Mouse (Mus musculus) olfactory bulb, adult 2 months (tissue): ENCODE measurements around the gene Sh3d21. TPM values are rescaled to one million over a fixed set of nuclear protein-coding genes. Genes with fewer than 3 reads are reported as not detected.

Experiments
- H3K27ac ChIP-seq: fragments of 200-500 bp; 2 replicates; pipeline ENCODE4 v1.5.1; 2012; ENCODE audit warnings: low read depth, low read length; ENCODE audit not compliant: insufficient read depth
- H3K4me1 ChIP-seq: fragments of 200-500 bp; 2 replicates; pipeline ENCODE4 v1.6.1; 2012; ENCODE audit warnings: low read length; ENCODE audit not compliant: control insufficient read depth, insufficient read depth
- H3K4me3 ChIP-seq: fragments of 200-500 bp; 2 replicates; pipeline ENCODE4 v1.5.1; 2012; ENCODE audit warnings: mild to moderate bottlenecking, low read depth, low read length, moderate library complexity; ENCODE audit not compliant: insufficient read depth
- CTCF ChIP-seq: fragments of 200-500 bp; IDR thresholded peaks from 2 replicates; pipeline ENCODE4 v1.5.1; 2012; ENCODE audit warnings: low read depth, mild to moderate bottlenecking, low read length, moderate library complexity; ENCODE audit not compliant: insufficient read depth
- POLR2A ChIP-seq: fragments of 200-500 bp; IDR thresholded peaks from 2 replicates; pipeline ENCODE4 v1.6.1; 2012; ENCODE audit warnings: mild to moderate bottlenecking, low read depth, low read length, moderate library complexity; ENCODE audit not compliant: insufficient read depth
- WGBS: fragments of 180-500 bp; shearing (Covaris S2); methylation state at CpG from one replicate; pipeline ENCODE4 v1.1.7; 2018; 5-methylcytosine and 5-hydroxymethylcytosine counted together
- polyA plus RNA-seq: library from polyadenylated mRNA; stranded (reverse); fragments of >200 nt; gene quantifications from 2 replicates; pipeline ENCODE4 v1.2.4, GENCODE M21; 2012; ENCODE audit warnings: low replicate concordance; ENCODE audit not compliant: missing spikeins, insufficient read depth, insufficient read length

Sh3d21 gene
- polyA plus RNA-seq, 1 experiment, result not detected

DNA sequence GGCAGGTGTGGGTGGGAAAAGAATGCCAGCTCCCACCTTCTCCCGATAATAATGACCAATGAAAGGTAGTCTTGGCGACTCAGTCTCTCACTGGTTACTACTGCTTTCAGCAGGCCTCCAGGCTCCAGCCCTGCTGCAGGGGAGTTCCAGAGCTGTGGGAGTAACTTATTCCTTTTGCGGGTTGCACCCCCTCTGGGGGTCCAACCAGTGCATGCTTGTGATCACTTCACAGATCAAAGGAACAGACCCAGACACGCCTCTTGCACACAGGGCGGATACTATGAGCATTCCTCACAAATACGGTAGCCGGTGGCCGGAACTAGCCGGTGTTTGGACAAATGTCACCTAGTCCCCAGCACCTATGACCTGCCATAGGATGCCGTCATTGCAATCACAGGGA lies 13.5 kb downstream of the Sh3d21 start:
- H3K27ac ChIP-seq, result no peak overlapping the region
- H3K4me1 ChIP-seq, result peaks cover 31% of the 10 kb centered on the region
- WGBS, result 84% methylated on average over 10 of the region's 10 CpGs
- TF ChIP-seq CTCF (no peak), POLR2A (no peak)
- H3K4me3 ChIP-seq, result no peak overlapping the region

DNA sequence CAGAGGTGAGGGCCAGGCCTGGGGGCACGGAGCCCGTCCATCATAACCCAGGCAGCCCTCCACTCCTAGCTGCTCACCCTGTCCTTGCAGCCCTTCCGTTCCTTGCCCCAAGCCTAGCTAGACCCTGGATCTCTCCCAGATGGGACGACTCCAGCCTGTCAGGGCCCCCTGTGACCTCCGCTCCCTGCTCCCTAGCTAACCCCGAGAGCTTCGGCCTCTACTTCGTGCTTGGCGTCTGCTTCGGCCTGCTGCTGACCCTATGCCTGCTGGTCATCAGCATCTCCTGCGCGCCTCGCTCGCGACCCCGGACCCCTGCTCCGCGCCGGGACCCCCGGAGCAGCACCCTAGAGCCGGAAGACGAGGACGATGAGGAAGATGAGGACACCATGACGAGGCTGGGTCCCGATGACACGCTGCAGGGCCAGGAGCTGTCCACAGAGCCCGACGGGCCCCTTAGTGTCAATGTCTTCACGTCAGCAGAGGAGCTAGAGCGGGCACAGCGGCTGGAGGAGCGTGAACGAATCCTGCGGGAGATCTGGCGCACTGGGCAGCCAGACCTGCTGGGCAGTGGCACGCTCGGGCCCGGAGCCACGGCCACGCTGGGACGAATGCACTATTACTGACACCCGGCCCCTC lies 14.1 kb downstream of the Sh3d21 start:
- Histone ChIP-seq H3K4me1 (peaks cover 31% of the 10 kb centered on the region), H3K4me3 (peak overlapping the region; percentile 58), H3K27ac (no peak overlapping the region)
- 47% methylated on average over 42 of the region's 42 CpGs for WGBS
- TF ChIP-seq CTCF (no peak), POLR2A (no peak)

DNA sequence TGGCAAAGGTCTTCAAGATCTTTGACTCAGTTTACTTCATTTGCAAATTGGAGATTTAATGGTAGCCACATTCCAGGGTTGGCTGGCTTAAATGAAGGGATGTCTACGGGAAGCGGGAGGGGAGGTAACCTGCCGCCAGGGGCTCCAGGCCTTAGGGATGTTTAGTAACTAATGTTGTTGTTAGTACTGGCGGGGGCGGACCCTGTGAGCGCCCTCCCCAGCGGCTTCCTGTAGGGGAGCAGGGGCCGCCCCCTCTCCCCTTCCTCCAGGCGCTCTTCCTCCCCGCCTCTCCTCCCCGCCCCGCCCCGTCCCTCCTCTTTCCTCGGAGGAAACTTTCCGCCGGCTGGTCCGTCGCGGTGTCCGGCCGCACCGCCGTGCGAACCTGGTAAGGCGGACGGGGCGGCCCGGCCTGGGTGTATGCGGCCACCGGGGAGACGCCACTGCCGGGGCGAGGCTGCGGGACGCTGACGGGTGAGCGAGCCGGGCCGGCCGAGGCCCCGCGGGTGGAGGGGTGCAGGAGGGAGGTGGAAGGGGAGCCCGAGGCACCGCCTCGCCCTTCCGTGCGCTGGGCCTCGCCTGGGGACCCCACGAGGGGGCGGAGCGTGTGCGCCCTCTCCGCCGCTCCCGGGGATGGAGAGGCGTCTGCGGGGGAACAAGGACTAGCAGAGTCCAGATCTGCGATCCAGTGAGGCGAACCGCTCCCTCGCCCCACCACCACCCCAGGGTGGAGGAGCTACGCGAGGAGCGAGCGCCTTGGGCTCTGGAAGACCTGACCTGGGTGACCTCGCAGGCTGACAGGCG lies 14.9 kb downstream of the Sh3d21 start:
- peak overlapping the region; percentile 58 for H3K4me3 ChIP-seq
- 2% methylated on average over 67 of the region's 67 CpGs for WGBS
- H3K27ac ChIP-seq, result no peak overlapping the region
- TF ChIP-seq CTCF (no peak), POLR2A (no peak)
- peaks cover 31% of the 10 kb centered on the region for H3K4me1 ChIP-seq

DNA sequence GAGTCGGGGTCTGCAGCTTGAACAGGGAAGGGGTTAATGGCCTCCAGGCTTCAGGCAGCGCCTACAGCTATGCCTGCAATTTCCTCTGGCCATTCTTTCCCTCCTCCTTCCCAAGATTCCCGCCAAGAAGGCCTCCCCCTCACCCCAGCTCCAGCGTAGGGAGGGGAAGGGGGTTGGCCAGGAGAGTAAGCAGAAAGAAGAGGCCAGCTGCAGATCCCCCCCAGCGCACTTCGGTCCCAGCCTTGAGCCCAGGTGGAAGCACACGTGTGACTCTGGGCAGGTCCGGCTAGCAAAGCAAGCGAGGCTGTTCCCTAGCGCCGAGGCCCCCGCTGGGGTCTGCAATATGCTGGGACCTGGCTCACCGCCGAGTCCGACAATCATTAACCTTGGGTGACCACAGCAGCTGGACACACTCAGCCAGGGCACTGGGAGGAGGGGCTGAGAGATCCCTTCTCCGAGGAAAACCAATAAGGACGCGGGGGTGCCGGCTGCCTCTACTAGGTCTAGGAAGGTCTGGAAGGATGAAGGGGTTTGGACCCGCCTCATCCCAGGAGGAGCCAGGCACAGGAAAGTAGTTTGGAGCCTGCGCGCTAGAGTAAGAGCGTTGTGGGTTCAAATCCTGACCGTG lies 15.6 kb downstream of the Sh3d21 start, which contains the start of gene Eva1b:
Eva1b (plus strand) TSS at position 212 of the 628 bp plus-strand sequence.
- TF ChIP-seq CTCF (no peak), POLR2A (no peak)
- no peak within 1 kb of the TSS for H3K27ac ChIP-seq
- peak within 1 kb of the TSS; percentile 58 for H3K4me3 ChIP-seq
- 24% methylated on average over 24 of the region's 24 CpGs for WGBS
- peaks cover 31% of the 10 kb centered on the region for H3K4me1 ChIP-seq

DNA sequence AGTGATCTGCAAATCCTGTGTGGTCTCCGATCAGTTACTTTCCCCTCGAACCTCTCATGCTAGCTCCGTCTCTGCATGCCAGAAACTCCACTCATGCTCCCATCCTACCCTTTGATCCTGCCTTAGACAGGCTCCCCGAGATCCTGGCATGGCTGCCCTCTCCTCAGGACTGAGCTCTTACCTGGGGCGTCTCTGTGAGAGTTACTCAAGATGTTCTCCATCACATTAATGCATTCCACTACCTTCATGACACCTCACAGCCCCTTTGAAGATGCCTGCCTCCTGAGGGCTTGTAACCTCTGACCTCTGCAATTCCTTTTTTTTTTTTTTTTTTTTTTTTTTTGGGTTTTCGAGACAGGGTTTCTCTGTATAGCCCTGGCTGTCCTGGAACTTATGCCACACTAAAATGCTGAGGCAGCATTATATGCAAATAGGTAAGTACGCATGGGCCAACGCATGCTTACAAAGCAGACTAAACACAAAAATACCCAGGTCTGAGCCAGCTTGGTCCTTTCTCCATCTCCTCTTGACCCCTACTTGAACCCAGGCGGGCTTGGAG lies 16.2 kb downstream of the Sh3d21 start:
- H3K27ac ChIP-seq, result no peak overlapping the region
- no peak for TF ChIP-seq CTCF
- no peak for TF ChIP-seq POLR2A
- H3K4me3 ChIP-seq, result no peak overlapping the region
- peaks cover 31% of the 10 kb centered on the region for H3K4me1 ChIP-seq
- WGBS, result 82% methylated on average over 9 of the region's 9 CpGs

- no peak overlapping the region for H3K27ac ChIP-seq
- WGBS, result 68% methylated on average over 4 of the region's 4 CpGs
- H3K4me3 ChIP-seq, result no peak overlapping the region
Observed at GRCm38 (mm10) chr4:126145396-126145795, 17.9 kb downstream of the Sh3d21 start.

DNA sequence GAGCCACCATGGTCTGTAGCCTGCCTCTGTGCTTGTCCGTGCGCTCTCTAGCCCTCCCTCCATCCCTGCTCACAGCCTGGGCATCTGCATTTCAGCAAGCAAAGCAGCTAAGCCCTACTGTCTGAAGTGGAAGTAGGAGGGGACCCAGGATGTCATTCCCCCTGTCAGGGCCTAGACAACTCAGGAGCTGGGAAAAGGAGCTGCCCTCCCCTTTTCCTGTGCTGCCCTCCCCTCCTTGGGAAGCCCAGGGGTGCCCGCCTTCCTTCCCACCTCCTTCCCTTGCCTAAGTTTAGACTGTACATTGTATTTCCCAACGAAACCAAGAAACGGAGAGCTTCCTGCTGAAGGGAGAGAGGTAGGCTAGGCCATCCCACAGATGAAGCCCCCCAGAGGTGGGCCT lies 22.3 kb downstream of the Sh3d21 start:
- TF ChIP-seq POLR2A, result no peak
- no peak for TF ChIP-seq CTCF
- Histone ChIP-seq H3K4me3 (no peak overlapping the region), H3K4me1 (peaks cover 36% of the 10 kb centered on the region), H3K27ac (no peak overlapping the region)
- 52% methylated on average over 5 of the region's 5 CpGs for WGBS

More at GRCm38 (mm10) chr4:126145396-126145795, 17.9 kb downstream of the Sh3d21 start:
- H3K4me1 ChIP-seq, result peaks cover 39% of the 10 kb centered on the region
- no peak for TF ChIP-seq CTCF
- TF ChIP-seq POLR2A, result no peak

DNA sequence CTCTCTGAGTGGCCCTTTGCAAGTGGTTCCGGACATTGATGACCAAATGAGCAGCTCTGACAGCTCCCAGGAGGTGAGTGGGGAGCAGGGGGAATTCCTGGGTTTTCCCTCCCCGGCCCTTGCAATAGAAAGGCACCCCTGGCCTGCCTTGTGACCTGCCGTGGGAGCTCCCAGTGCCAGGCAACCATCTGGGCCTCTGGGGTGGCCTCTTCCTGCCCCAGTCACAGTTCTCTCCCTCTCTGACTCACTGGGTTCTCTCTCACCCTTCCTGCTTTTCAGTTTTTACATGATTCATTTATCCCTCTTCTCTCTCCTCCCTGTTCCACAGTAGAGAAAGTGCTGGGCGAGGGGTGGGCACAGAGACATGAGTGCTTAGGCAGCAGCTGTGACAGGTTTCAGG lies 25.5 kb downstream of the Sh3d21 start:
- WGBS, result 70% methylated on average over 4 of the region's 4 CpGs
- TF ChIP-seq POLR2A (no peak), CTCF (no peak)
- no peak overlapping the region for H3K27ac ChIP-seq
- no peak overlapping the region for H3K4me3 ChIP-seq
- peaks cover 48% of the 10 kb centered on the region for H3K4me1 ChIP-seq

DNA sequence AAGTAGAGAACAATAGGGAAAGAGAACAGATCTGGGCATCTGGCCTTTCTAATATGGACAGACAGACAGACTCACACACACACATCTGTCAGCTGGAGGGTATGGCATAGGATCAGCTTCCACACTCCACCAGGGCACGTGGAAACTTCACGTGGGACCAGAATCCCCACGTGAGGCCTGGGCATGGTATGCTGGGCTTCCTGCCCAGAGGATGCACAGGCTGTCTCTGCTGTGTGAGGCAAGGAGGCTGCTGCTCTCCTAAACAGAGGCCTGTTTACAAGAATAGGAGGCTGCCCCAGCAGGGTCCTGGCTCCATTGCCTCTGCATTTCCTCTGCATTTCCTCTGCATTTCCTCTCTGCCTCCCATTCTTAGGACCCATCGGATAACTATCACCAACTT lies 28.7 kb downstream of the Sh3d21 start:
- Histone ChIP-seq H3K4me3 (no peak overlapping the region), H3K4me1 (peaks cover 58% of the 10 kb centered on the region), H3K27ac (no peak overlapping the region)
- WGBS, result 85% methylated on average over 4 of the region's 4 CpGs
- no peak for TF ChIP-seq CTCF
- TF ChIP-seq POLR2A, result no peak
